Mouse (Mus musculus) left cerebral cortex, adult 18-20 months (tissue): ENCODE data around the gene Dgkz. TPM values are rescaled to one million over a fixed set of nuclear protein-coding genes. Genes with fewer than 3 reads are reported as not detected.

ENCODE experiments used
- DNase-seq, 2 experiments: peaks; one replicate each; pipeline ENCODE4 v3.0.0; 2021 to 2022; ENCODE audit warnings: low spot score in 2 of 2, mixed read lengths in 1 of 2
- long read RNA-seq, 2 experiments: library from polyadenylated mRNA; stranded (forward); transcript quantifications; one replicate each; pipeline ENCODE4 v2.0.0; 2021
- total RNA-seq, 2 experiments: library from RNA; stranded (reverse); gene quantifications; 2 replicates each; pipeline ENCODE4 v1.2.3; 2021

The Dgkz gene
- 100 to 1,000 TPM; 491 to 526 TPM for total RNA-seq
- long read RNA-seq, experiment 1, full-length matches to known transcripts, result 258 of 555 reads
- long read RNA-seq, experiment 1, partial matches to known transcripts, result 95 of 555 reads
- long read RNA-seq, experiment 1, other reads (novel, unspliced or antisense), result 202 of 555 reads
- long read RNA-seq, experiment 2, transcript Dgkz-201 (31 exons, 3,584 nt), result major isoform, 153 of 389 reads
- long read RNA-seq, experiment 2, transcript Dgkz-202 (31 exons, 3,512 nt), result minor isoform, 7 of 389 reads
- long read RNA-seq, experiment 2, transcript Dgkz-207 (6 exons, 802 nt), result minor isoform, 5 of 389 reads
- long read RNA-seq, experiment 2, partial matches to known transcripts, result 91 of 389 reads
- long read RNA-seq, experiment 2, other reads (novel, unspliced or antisense), result 131 of 389 reads

DNA sequence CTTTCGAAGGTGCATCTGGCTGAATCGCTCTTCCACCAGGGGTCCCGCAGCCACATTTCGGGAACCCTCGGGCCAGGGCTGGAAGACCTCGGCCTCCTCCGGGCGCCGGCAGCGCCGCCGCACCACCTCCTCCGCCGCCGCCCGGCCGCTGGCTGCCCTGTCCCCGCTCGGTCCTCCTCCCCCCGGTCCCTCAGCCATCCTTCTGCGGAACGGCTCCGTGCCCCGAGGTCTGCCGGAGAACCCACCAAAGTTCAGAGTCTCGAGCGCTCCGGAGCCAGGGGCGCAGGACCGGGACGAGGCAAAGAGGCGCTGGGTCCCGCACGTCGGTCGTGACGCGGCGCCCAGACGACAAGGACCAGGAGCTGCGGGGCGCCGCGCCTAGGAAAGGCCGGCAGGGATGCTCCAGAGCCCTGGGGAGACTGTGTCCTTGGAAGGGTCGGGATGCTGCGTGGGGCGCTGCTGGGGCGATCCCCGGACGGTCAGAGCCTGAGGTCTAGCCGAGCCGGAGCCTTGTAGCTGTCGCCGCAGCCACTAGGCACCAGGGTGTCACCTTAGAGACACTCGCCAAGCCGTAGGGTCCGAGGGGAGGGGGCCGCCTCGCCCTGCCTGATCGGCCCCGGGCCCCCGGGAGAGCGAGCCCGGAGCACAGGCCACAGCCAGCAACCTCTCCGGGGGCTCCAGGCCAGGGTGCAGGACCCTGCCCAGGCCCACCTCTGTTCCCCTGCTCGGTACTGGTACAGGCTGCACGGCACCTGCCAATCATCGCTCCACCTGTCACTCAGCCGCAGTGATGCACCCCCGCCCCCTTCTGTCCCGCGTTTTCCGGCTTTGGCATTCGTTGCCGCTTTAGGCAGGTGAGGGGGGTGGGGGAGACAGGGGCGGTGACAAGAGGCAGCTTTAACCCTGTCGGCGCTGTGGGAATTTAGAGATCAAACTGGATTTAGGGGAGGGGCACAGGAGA lies at the start of gene Dgkz:
Gene Dgkz (minus strand): TSS at position 284 of the 961 bp plus-strand sequence.
- peak in 1 of 2 experiments; percentile 51 for DNase-seq

DNA sequence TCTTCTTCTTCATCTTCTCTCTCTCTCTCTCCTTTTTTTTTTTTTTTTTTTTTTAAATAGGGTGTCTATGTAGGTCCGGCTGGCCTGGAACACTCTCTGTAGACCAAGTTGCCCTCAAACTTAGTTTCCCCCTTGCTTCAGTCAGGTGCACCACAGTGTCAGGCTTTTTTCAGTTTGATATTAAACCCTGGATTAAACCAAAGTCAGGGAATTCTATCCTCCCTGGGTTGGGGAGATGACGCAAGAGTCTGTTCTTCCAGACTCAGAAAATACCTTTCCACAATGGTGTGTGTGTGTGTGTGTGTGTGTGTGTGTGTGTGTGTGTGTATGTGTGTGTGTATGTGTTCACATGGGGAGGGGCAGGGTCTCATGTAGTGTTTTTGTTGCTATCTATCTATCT lies 49.5 kb upstream of the Dgkz start:
- no peak for DNase-seq

DNA sequence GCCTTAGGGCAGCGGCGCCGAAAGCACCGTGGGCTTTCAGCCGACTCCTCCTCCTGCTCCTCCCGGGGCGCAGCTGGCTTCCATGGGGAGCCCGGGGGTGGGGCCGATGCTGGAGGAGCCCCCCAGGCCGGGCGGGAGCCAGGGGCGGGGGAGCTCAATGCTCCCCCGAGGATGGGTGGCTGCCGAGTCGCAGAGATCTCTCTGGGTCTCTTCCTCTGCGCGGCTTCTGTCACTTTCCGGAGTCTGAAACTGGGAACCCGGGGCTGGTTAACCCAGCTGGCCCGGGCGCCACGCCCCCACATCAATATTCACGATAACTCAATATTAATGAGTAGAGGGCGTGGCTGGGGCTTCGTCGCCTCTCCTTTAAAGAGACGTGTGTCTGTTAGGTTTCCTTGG lies 48.6 kb upstream of the Dgkz start, which contains the start of gene Creb3l1:
Gene Creb3l1 (minus strand): TSS at position 229 of the 399 bp plus-strand sequence.
- DNase-seq, result peak in 1 of 2 experiments; percentile 20

DNA sequence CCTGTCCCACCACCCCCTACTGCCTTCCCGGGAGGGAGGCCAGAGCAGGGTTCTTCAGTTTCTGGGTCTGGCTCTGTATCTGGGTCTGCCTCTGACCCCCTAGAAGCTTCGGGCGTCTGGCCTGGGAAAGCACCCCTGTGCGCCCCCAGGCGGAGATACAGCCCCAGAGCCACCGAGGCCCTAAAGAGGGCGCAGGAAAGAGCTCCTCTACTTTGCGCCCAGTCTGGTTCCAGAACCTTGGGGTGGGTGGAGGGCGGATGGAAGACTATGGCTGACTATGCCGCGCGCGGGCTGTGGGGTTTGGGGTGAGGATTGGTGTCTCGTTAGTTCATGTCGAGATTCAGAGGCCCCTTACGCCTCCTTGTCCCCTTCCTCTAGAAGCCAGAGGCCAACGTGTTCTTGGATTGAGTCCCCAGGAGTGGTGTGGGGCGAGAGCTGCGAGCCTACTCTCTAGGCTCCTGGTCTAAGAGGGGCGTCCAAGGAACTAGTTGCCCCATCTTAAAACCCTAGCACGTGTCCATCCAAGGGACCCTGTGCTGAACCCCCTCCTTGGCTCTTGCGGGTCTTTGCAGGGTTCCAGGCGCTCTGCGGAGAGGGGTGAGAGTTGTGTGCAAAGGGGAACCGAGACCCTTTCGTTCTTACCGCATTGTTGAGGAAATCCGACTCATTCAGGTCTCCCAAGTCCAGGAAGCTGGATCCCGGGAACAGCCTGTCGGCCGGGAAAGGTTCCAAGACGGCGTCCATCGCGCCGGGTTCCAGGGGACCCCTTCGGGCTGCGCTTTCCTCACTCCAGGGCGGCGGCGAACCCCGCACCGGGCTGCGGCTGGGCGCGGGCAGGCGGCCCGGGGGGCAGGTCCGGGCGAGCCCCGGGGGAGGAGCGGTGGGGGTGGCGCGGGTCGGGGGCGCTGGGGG lies 48.0 kb upstream of the Dgkz start:
- peak in 1 of 2 experiments; percentile 19 for DNase-seq

DNA sequence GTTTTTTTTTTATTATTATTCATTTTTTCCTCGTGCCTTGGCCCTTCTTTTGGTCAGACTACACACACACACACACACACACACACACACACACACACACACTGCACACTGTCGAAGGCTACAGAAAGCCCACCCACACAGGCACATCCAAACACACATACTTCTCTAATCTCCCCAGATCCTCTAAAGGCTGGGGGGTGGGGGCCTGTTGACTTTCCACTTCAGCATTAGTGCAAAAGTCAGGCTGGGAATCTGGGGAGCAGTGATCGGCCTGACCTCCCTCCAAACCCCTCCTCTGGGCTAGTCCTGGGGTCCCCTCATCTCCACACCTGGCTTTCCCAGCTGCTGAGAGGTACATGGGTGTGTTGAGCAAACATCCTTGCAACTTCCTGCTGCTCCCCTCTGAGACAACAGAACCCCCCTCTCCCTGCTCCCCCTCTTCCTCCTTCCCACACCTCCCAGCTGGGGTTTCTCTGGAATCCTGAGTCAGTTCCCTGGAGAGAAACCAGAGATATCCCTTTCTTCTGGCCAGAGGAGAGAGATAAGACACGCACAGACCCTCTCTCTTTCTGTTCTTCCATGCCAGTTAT lies 45.1 kb upstream of the Dgkz start:
- no peak for DNase-seq

DNA sequence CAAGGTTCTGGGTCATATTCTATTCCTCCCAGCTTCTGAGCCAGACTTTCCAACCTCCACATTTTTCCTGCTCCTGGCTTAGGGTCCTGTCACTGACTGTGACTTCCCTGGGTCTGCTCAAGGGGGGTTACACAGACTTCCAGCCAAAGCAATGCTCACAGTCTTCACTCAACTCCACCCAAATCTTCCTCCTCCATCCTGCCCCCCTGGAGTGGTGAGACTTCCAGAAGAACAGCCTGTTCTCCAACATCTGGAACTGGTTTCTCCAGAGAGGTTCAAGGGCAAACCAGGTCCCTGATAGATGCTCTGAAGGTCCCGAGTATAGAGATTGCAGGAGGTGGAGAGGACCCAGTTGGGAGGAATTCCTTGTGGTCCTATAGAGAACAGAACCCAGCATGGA lies 41.8 kb upstream of the Dgkz start:
- DNase-seq, result no peak

DNA sequence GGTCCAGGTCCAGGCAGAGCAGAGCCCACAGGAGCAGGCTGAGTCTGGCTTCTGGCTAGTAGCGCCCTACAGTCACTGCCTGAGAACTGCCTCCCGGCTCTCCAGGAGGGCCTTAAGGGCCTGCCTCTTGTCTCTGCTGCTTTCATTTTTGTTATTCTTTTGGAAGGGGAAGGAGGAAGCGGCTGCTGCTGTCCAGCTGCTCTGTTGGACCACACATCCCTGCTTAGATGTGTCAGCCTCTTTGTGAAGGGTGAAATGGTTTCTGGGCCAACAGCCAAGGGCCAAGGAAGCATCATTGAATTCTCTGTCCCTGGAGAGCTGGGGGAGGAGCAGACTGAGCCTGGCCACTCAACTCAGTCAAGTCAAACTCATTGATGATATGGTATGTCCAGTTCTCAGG lies 41.3 kb upstream of the Dgkz start:
- DNase-seq, result no peak

DNA sequence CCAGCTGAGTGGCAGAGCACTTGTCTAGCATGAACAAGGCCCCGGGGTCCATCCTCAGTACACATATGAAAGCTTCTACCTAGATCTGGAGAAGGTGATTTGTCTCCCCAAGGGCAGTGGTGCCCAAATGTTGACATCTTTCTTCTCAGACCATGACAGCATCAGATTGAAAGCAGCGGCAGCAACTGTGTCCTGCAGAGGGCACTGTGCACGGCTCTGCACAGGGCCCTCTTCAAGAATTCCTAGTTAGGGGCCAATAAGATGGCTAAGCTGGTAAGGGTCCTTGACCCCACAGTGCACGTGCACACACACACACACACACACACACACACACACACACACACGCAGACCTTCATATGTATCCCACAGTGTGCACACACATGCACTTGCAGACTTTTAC lies 39.2 kb upstream of the Dgkz start:
- DNase-seq, result no peak

DNA sequence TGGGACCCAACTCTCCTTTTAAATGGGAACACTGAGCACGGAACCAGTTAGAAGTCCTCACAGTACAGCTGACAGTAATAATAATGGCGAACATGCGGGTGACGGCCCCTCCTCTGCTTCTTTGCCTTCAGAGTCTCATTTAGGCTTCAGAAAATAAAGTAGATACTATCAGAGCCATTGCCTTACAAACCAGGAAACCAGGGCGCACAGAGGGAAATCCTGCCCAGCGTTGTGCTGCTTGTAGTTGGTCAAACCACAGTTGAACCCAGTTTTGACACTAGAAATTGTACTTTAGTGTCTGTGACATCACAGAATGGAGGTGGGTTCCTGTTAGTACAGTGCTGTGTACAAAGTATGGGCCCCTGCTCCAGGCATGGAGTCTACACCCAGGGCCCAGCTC lies 38.6 kb upstream of the Dgkz start:
- no peak for DNase-seq

DNA sequence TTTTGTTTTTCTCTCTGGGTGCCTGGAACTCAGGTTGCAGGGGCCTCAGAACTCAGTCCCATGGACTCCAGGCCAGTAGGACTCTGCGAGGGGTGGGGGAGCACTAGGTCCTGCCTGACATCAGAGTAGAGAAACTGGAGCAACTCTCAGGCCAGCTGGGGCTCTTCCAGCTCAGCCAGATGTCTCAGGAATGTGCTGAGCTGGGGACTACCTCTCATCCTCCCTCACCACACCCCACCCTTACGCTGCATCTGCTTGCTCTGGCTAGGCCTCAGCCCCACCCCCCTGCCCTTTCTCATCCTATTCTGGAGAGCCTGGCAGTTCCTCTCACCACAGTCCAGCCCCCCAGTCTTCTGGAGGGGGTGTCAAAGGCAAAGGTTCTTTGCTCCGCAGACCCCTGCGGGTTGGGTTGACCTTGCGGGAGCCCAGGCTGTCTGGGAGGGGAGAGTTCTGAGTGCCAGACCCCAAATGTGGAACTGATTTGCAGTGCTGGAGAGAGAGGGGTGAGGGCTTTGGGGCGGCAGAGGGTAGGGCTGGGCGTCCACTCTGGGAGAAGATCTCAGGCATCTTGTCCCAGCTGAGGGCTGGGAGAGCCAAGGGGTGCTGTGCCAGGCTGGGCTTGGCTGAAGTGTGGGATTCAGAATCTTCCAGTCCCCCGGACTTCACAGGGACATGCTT lies 37.2 kb upstream of the Dgkz start:
- no peak for DNase-seq

DNA sequence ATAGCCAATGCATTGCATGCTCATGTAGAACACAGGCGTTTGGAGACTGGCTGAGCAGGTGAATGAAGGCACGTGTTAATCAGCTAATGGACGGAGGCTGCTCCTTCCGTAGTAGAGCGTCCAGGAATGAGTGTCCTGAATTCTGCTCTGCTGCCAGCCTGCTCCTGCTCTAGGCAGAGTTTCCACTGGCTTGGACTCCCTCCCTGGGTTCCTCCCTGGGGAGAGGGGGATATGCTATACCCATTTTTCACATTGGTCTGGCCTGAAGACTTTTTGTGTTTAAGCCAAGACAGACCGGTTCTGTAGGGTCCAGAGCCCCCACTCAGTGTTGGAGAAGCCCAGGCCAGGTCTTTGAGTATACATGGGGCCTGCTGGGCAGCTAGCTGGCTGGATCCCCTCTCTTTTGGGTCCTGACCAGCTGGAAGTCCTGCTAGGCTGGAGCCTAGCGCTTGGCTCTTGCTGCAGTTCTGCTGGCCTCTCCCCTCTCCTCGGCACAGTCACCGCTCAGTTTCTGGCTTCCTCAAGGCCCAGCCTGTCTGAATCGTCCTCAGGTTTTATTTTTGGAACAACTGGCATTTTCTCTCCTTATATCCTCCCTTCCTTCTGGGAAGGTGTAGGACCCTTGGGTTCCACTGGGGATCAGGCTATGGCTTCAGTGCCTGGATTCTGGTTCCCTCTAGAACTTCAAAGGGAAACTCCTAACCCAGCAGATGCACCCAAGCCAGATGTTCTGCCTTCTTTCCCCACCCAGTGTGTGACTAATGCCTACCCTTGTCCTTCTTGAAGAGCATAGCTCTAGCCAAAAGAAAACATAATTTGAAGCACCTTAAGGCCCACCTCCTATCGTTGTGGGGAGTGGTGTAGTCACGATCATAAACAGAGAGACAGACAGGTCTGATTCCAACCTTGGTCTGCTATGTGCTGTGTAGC lies 36.0 kb upstream of the Dgkz start:
- DNase-seq, result no peak

DNA sequence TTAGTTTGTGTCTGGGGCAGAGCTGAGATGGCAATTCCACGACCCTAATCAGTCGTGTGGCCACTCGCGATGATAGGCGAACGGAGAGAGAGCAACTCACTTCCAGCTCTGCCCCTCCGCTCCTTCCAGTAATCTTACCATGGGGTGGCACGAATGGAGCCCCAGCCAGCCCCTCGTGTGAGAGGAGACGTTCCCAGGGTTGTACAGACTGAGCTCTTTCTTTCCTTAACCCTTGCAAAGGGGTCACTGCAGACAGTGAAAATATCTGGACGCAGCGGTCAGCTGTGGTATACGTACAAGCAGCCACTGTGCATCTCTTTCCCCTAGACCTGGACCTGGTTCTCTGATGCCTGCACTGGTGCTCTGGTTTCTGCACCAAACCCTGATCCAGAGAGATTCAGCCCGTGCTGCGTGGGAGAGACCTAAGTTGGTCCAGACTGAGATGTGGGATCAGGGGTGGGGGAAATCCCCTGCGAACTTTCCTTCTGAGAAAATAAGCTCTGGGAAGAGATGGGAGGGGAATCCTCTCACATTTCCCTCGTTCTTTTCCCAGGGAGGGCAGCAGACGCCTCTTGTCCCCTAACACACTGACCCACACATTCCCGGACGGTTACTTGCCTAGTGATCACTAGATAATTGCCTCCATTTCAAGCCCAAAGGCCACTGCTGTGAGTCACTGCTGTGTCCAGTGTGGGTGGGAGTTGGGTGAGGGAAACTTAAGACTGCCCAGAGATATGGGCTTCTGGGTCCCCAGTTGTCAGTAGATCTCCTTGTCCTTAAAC lies 33.1 kb upstream of the Dgkz start:
- DNase-seq, result peak; percentile 25 to 41

DNA sequence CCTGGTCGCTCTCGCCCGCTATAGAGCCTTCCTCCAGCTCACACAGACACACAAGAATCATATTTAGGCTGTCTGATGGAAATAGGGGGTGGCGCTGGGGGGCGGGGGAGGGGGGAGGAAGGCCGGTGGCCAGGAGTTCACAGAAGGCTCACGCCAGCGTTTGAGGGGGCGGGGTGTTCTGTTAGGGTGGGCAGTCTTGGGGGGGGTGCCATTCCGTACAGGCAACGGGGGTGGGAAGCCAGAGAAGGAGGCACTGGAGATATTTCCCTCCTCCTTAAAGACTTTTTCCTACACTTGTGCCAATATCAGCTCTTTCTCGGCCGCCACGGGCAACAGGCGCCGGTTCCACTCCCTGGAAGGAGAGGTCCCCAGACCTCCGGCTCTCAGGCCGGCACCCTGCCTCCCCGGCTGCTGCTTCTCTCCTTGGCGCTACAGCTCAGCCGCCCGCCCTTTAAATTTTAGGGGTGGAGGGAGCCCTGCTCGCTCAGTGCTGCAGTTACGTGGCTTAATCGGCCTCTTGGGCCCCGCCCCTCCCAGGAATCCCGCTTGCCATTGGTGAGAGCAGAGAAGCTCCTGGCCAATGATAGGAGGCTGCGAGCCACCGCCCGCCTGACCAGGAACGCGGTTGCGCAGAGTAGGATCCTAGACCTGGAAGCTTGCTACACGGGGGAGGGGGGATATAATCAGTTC lies 32.4 kb upstream of the Dgkz start:
- peak; percentile 96 to 97 for DNase-seq

DNA sequence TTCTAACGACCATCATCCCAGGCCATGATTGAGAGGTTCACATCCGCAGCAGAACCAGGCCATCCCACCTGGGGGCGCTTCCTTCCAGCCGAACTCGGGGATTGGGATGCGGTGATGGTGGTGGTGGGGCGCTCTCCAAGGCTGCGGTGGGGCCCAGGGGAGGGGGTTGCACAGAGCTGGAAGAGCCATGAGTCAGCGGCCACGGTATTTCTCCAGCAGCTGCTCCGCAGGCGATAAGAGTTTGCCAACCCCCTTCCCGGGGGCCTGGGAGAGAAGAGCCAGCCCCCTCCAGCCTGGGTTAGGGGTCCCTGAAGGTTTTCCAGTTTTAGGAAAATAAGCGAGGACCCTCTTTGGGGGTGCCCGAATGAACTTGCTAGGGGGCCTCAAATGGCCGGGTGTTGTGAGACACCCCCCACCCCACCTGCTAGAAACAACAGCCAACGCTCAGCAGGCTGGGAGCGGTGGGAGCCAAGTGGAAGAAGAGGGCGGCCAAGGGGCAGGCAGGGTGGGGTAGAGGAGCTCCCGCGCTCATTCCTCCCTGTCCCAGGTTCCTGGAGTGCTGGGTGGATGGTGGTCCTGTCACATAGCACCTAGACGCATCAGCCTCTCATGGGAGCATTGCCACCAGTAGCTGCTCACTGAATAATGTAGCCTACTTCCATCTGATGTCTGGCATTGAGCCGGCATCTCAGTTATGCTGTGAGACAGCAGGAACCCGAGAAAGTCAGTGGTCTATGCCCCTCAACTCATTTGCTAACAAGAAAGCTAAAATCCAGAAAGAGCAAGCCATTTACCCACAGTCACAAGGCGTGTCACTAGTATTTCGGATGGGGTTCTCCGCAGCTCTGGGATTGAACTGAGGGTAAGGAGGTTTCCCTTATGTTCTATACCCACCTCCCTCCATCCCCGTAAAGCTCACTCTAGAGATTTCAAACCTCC lies 31.6 kb upstream of the Dgkz start:
- DNase-seq, result peak; percentile 42 to 46

DNA sequence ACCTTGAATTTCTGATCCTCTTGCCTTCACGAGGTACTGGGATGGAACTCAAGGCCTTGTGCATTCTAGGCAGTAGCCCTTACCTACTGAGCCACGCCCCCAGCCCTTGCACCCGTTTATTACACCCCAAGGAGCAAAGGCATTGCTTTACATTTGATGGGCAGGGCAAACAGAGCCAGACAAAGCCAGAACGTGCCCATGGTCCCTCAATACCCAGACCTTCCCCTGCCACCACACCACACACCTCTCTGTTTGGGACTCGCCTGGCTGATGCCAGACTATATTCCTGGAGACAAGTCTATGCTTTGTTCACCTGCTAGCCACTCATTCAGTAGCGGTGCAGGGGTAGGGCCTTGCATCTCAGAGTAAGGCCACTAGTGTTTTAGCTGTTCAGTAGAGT lies 30.8 kb upstream of the Dgkz start:
- DNase-seq, result no peak

DNA sequence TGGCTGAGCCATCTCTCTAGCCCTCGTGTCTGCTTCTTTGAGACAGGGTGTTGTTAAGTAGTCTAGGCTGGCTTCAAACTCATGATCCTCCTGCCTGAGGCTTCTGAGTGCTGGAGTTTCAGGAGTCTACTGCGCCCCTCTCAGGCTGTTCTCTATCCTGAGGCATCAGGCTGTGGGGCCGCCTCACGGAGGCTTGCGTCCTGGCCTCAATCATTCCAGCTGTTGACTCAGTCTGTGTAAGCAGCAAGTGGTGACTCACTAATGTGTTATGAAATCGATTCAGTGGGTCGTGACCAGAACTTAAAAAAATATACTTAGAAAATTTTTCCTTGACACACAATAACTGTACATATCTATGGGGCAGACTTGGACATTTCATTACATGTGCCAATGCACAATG lies 29.0 kb upstream of the Dgkz start:
- no peak for DNase-seq
